Mouse (Mus musculus): Measurements from ENCODE around the gene Cd209f. TPM values are rescaled to one million over a fixed set of nuclear protein-coding genes. Genes with fewer than 3 reads are reported as not detected.

The Cd209f gene
- polyA plus RNA-seq, 1 experiment from 2014 or later, result not detected

Other genes with a start within 250 kb of the Cd209f start
- not detected in 2 replicates for gene Cd209d, start 227.3 kb downstream of the Cd209f start, polyA plus RNA-seq (2014; fragmentation: Nextera tagmentation; extraction: Ambion mirVana)
- gene Cd209b, start 179.0 kb downstream of the Cd209f start, polyA plus RNA-seq (2014; fragmentation: Nextera tagmentation; extraction: Ambion mirVana), result not detected in 2 replicates
- gene Cd209c, start 151.1 kb downstream of the Cd209f start, polyA plus RNA-seq (2014; fragmentation: Nextera tagmentation; extraction: Ambion mirVana), result 0.80 and 0.91 TPM in 2 replicates
- not detected in 2 replicates for gene Cd209g, start 28.3 kb upstream of the Cd209f start, polyA plus RNA-seq (2014; fragmentation: Nextera tagmentation; extraction: Ambion mirVana)
- 28.1 and 33.5 TPM in 2 replicates for gene Evi5l, start 60.7 kb upstream of the Cd209f start, polyA plus RNA-seq (2014; fragmentation: Nextera tagmentation; extraction: Ambion mirVana)
- gene Prr36, start 111.6 kb upstream of the Cd209f start, polyA plus RNA-seq (2014; fragmentation: Nextera tagmentation; extraction: Ambion mirVana), result 29.0 and 33.5 TPM in 2 replicates
- gene Lrrc8e, start 121.0 kb upstream of the Cd209f start, polyA plus RNA-seq (2014; fragmentation: Nextera tagmentation; extraction: Ambion mirVana), result 0.06 TPM in 1 of 2 replicates, not detected in the other
- 20.4 and 22.4 TPM in 2 replicates for gene Map2k7, start 132.9 kb upstream of the Cd209f start, polyA plus RNA-seq (2014; fragmentation: Nextera tagmentation; extraction: Ambion mirVana)
- gene Gm49320, start 133.0 kb upstream of the Cd209f start, polyA plus RNA-seq (2014; fragmentation: Nextera tagmentation; extraction: Ambion mirVana), result 0.81 and 1.2 TPM in 2 replicates
- gene Tgfbr3l, start 142.4 kb upstream of the Cd209f start, polyA plus RNA-seq (2014; fragmentation: Nextera tagmentation; extraction: Ambion mirVana), result 1.7 and 2.1 TPM in 2 replicates
- 58.8 and 61.1 TPM in 2 replicates for gene Snapc2, start 147.2 kb upstream of the Cd209f start, polyA plus RNA-seq (2014; fragmentation: Nextera tagmentation; extraction: Ambion mirVana)
- gene Ctxn1, start 153.4 kb upstream of the Cd209f start, polyA plus RNA-seq (2014; fragmentation: Nextera tagmentation; extraction: Ambion mirVana), result 123 and 136 TPM in 2 replicates
- gene Timm44, start 170.1 kb upstream of the Cd209f start, polyA plus RNA-seq (2014; fragmentation: Nextera tagmentation; extraction: Ambion mirVana), result 59.6 and 59.7 TPM in 2 replicates
- 19.4 and 21.9 TPM in 2 replicates for gene Ccl25, start 219.4 kb upstream of the Cd209f start, polyA plus RNA-seq (2014; fragmentation: Nextera tagmentation; extraction: Ambion mirVana)
- gene Elavl1, start 219.6 kb upstream of the Cd209f start, polyA plus RNA-seq (2014; fragmentation: Nextera tagmentation; extraction: Ambion mirVana), result 313 and 314 TPM in 2 replicates